Mouse (Mus musculus) spleen, postnatal 14 days (tissue): Measurements from ENCODE around the gene Uba52.
A peak's percentile ranks its signal among the peaks of the same experiment; 100 is the strongest.
"Not testable (repeated sequence)": the region's sequence is repeated elsewhere in the genome, so short reads cannot be mapped to it uniquely, and the experiment has no call there.

Source experiments
- DNase-seq, 2 experiments: peaks; one replicate each; pipeline ENCODE4 v3.0.0; 2021 to 2022; ENCODE audit warnings: low spot score in 2 of 2

The Uba52 gene

DNA sequence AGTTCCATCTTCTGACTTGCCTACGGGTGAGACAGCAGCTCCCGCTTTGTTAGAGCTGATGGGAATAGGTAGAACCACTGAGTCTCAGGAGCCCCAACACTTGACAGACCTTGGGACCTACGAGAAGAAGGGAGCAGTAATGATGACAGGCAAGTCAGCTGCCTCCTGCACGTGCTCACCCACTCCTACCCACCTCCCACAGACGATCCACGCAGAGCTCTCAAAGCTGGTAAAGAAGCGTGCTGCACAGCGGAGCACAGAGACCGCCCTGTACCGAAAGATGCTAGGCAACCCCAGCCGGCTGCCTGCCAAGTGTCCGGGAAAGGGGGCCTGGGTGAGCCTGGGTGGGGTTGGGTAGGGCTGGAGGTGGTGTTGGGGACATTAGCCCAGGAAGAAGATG lies 23.7 kb upstream of the Uba52 start:
- no peak for DNase-seq

- DNase-seq, result no peak
Measured at GRCm38 (mm10) chr8:70530314-70530713, 19.7 kb upstream of the Uba52 start.

GRCm38 (mm10) chr8:70529741-70530161 lies 19.1 kb upstream of the Uba52 start:
- no peak for DNase-seq

GRCm38 (mm10) chr8:70529299-70529698 lies 18.7 kb upstream of the Uba52 start:
- no peak for DNase-seq

- no peak for DNase-seq
Measured at GRCm38 (mm10) chr8:70528182-70528797, 17.7 kb upstream of the Uba52 start.

DNA sequence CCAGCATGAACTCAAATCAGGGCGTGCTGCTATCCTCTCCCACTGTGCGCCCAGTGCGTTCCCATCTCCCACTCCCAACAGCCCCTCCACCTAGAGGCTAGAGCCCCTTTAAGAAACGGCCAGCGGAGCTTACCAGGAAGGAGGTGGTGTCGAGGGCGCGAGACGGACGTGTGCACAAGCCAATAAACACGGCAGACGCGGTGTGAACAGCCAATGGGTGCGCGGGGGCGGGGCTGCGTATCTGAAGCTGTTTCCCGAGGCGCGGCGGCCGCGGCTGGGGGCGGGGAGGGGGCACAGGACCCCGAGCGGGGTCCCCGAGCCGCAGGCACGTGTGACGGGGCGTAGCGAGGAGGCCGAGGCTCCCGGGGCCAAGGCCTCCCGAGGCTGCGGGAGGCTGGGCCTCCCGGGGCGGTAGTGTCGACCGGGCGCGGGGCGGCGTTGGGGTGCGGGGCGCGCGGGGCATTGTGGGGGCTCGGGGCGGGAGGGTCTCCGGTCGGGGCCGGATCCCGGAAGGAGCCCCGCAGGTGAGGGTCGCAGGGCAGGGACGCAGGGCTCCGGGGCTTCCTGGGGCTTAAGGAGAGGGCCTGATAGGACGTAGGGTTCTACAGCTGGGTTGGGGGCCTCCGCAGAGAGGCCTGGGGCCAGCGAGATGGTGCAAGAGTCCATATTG lies 17.0 kb upstream of the Uba52 start, which contains the start of the genes Fkbp8 and Kxd1:
Gene Fkbp8 (plus strand): TSS at position 213 of the 670 bp plus-strand sequence.
Gene Kxd1 (minus strand): TSS at position 445 of the 670 bp plus-strand sequence.
- DNase-seq, result peak; percentile 97 to 98

DNA sequence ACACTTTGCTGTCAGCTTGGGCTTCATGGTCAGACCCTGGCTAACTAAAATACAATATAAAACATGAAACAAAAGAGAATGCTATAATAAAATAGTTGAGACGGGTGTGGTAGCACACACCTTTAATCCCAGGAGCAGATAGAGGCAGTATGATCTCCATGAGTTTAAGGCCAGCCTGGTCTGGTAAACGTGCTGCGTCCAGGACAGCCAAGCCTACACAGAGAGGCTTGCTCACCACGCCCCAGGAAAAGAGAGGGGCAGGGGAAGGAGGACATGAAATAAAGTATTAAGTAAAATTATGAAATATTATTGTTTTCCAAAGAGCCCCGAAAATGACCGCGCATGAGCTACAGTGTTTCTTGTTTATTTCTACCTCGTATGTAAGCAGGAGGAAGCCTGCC lies 16.5 kb upstream of the Uba52 start:
- DNase-seq, result no peak

DNA sequence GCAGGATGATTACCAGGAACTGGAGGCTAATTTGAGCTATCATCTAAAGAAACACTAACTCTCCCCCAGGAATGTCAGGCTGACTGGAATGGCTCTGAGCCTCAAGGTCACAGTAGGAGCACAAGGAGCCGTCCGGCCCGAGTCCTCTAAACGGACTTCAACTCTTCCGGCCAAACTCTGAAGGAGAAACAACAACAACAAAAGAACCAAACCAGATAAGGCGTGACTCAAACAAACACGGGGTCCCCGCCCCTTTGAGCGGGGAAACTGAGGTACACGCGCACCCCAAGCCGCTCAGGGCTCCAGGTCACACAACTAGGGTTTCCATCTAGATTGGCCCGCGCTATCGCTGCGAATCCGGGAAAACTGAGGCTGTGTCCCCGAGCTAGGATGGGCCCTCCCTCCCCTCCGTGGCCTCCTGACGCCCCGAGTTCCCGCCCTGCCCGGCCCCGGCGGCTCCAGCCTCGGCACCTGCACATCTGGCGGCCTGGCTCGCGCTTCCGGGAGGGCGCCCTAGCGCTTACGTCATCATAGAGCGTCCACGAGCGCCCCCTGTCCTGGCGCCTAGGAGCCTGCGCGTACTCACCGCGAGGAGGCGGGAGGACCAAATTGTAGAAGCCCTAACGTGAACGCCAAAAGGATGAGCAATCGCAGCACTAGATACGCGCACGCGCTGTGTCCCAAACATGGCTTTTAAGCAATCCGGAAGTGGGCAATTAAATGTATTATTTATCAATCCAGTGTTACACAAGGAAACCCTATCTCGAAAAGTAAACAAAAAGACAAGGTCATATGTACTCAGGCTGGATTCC lies 12.2 kb upstream of the Uba52 start:
- DNase-seq, result peak; percentile 94 to 95

- DNase-seq, result no peak
Measured at GRCm38 (mm10) chr8:70519606-70520005, 9.0 kb upstream of the Uba52 start.

DNA sequence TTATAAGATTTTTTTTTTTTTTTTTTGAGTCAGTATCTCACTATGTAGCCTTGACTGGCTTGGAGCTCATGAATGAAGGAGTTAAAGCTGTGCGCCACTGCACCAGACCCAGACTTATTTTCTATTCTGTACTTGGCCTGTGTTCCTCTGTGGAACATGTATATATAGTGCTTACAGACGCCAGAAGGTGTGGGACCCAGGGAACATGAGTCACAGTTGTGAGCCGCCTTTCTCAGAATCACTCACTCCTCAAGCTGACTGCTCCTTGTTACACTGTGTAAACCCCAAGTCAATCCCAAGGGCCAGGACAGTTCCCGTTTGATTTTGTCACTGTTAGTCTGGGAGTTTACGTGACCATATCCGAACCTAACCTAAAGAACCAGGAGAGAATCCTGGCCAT lies 8.4 kb upstream of the Uba52 start:
- DNase-seq, result no peak

DNA sequence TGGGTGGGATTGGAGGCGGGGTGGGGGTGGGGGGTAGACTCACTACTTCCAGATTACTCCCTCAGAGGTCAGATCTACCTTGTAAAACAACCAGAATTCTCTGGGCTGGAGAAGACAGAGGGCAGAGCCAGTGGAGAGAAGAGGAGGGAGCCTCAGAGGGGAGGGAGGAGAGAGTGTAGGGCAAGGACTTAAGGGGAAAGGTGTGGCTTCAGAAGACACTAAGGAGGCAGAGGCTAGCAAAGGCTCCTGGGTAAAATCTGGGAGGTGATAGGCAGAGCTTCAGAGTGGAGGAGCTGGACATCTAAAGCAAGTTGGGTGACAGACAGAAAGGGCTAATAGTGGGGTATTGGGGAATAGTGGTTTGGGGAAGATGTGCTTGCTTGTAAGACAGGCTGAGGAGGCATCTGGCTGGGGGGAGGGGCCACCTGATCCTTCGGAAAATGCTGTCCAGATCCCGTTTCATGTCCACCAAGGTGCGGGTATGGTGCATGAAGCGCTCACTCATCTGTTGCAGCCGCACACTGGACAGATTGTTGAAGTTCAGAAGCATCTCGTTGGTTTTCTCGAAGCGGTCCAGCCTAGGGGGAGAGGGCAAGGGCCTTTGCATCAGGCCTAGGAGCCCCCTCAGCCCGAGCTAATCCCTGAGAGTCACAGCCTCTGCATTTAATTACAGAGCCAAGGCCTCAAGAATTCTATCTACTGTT lies 7.5 kb upstream of the Uba52 start:
- no peak for DNase-seq

DNA sequence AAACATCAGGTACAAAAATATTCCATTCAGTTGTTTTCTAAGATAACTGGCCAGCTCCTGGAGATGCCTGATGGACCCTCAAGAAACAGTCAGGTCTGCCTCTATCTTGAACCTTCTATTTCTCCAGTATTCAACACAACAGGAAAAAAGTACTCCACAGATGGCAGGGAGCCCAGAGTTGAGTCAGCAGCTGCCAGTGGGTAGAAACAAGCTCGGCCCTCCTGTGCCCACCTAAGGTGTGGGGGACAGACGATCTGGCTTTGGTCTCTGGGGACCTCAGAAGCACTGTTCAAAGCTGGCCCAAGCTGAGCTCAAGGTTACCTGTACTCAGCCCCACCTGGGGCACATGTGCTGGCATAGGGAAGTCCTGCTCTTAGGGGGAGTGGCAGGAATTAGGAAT lies 2.8 kb upstream of the Uba52 start:
- DNase-seq, result no peak

GRCm38 (mm10) chr8:70512253-70512903 lies 1.8 kb upstream of the Uba52 start:
- DNase-seq, result no peak

DNA sequence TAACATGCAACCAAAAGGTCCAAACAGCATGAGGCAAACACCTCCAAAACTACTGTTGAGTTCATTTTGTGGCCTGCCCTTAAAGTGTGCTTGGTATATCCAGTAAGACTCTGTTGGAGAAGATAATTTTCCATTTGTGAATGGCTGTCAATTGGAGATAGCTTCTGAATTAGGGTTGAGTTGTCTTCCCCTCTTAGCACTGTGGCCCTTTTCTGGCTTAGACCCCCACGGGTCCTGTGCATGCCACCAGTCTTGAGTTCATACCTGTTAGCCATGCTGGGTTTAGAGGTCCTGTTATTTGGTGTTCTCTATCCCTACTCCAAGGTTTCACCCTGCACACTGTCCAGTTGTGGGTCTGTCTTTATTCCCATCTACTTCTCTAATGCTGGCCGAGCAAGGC lies 1.2 kb upstream of the Uba52 start:
- no peak for DNase-seq

DNA sequence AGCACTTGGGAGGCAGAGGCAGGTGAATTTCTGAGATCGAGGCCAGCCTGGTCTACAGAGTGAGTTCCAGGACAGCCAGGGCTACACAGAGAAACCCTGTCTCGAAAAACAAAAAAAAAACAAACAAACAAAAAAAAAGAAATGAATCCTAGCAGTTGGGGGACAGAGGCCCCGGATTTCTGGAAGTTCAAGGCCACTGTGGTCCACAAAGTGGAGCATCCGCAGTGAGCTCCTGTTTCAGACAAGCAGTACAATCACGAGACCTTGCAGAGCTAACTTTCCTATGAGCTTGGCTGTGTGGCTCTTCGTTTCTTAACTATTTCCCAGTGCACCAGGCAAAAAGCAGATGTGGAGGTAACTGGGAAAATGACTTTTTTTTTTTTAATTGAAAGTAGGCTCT lies 573 bp upstream of the Uba52 start:
- not testable (repeated sequence) for DNase-seq

DNA sequence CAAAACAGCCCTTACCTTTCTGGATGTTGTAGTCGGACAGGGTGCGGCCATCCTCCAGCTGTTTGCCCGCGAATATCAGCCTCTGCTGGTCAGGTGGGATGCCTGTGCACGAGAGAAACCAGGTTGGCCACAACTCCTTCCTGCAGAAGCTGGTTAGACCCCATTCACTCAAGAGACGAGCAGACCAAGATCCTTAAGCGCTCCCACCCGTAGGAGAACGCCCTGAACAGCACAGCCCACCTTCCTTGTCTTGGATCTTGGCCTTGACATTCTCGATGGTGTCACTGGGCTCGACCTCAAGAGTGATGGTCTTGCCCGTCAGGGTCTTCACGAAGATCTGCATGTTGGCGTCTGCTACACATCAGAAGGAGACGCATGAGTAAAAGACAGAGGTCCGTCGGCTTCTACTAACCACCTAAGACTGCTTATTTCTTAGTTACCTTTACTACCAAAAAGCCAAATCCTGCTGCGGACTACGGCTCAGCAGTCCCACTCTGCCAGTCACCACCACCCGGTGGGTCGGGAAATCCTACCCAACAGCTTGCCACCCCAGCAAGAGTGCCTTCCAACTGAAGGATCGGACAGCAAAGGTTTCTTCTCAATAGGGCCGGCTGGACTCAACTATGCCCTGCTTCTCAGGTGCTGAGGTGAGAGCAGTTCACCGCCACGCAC lies 1.2 kb downstream of the Uba52 start:
- DNase-seq, result no peak

DNA sequence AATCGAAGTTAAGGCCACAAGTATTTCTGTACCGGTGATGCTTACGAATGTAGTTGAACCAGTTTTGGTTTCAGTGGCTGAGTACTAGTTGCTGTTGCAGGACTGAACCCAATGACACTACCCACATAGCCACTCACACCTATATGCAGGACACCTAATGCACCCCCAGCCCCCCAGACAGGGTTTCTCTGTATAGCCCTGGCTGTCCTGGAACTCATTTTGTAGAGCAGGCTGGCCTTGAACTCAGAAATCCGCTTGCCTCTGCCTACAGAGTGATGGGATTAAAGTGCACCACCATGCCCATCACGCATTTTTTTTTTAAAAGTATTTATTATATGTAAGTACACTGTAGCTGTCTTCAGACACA lies 3.6 kb downstream of the Uba52 start:
- DNase-seq, result no peak

DNA sequence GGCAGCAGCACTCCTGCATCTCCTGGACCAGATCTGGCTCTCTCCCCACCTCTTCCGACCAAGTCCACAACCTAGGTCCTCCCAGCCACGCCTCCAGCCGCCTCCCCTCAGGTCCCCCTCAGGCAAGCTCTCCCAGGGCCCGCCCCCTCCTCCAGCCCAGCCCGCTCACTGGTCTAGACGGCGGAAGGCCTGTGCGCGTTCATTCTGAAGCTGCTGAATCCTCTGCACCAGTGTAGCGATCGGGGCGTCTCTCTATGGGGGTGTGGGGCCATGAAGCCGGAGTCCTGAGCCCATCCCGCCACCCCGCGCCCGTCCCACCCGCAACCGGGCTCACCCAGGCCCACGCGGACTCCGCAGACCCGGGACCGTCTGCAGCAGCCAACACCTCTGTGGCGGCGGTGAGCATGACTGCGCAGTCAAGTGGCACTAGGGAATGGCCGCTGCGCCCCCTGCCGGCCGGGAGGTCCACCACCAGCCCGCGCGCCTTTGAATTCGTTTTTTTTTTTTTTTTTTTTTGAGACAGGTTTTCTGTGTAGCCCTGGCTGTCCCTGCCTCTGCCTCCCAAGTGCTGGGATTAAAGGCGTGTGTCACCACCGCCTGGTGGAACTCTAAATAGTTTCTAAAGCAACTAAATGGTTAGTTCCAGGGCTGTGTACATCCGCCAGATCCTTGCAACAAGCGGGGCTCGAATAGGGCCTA lies 4.1 kb downstream of the Uba52 start, which contains the start of gene Rex1bd:
Gene Rex1bd (minus strand): TSS at position 425 of the 699 bp plus-strand sequence.
- peak; percentile 88 to 92 for DNase-seq

DNA sequence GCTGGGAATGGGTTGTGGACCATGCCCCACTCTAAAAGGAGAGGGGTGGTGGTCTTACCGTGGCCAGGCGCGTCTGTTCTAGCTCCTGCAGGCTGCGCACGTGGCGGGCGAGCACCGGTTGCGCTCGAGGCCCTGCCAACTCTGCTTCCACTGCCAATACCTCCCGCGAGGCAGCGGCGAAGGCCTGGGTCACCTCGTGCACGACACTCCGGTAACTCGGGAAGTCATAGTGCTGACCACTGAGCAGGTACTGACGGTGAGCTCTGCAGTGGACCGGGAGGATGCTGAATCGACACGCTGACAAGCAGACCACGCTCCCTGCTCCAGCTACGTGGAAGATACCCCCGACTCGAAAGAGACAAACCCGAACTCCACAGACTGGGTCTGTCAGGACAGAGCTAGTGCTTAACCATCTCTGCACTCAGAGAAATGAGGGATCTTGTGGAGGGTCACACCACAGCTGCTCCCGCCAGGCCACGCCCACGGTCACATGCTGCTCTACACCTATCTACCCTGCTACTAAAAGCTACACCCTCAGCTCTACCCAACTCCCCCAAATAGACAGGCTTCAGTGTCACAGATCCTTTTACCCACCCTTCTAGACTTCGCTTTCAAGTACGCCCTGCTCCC lies 4.8 kb downstream of the Uba52 start:
- DNase-seq, result no peak

GRCm38 (mm10) chr8:70504851-70505250 lies 5.8 kb downstream of the Uba52 start:
- DNase-seq, result peak; percentile 57 to 87
